ENCODE assay signal across 8 mouse cellular contexts in the genomic region with DNA sequence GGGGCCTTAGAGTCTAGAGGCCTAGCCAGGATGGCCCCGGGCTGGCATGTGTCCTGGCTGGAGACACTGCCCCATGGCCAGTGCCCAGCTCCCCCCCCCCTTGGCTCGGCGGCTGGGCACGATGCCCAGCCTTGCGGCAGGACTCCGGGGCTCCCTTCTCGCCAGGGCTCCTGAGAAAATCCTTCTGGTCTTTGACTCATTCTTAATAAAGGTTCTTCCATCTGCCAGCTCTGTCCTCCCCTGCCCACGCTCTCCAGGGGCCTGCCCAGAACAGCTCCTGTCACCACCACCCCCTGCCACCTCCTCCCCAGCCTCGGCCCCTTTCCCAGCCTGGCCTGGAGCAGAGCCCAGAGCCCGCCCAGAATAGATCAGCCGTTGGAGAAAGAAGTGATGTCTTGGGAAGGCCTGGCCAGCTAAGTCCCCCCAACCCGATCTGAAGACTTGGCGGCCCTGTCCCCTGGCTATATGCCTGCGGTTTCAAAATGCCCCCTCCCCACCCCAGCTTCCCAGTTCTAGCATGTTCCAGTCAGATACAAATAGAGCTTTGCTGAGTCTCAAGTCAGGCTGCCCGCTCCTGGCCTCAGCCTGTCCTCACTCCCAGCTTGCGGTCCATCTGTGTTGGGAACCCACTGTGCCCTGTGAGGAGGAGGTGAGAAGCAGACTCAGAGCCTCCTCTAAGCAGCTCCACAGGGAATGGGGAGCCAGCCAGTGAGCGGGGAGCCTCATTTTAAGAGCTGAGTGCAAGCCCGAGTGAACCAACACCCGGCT.
DNase-seq lines count a peak whose midpoint lies in the region; ATAC-seq and TF ChIP-seq lines count a peak whose summit lies in the region.

No protein-coding gene starts in this region.

- peaks cover 41% of the 10 kb centered on the region for H3K4me1 ChIP-seq in embryonic facial prominence, embryonic 14.5 days (ENCODE audit: control insufficient read depth, insufficient read depth, low read length)
- H3K4me1 ChIP-seq in kidney, adult 2 months (ENCODE audit: control insufficient read depth, insufficient read depth, low read length): peaks cover 12% of the 10 kb centered on the region
- peaks cover 81% of the 10 kb centered on the region for H3K4me1 ChIP-seq in neural tube, embryonic 13.5 days (replicated peaks)
- peaks cover 14% of the 10 kb centered on the region for H3K4me1 ChIP-seq in thymus, adult 2 months (replicated peaks; ENCODE audit: control insufficient read depth, insufficient read depth, low read length)

- DNase-seq in adrenal gland, postnatal 4 days (ENCODE audit: low spot score in 2 of 2): peak; percentile 44 to 51
- peak; percentile 86 for DNase-seq in embryonic facial prominence, embryonic 14.5 days (ENCODE audit: low spot score)
- DNase-seq in heart, adult 8-10 months (ENCODE audit: low spot score): peak; percentile 79
- peak; percentile 77 for DNase-seq in kidney, adult 2 months
- DNase-seq in left cerebral cortex, postnatal 36 days (ENCODE audit: low spot score in 2 of 2): peak; percentile 92 to 96
- peak; percentile 59 to 86 for DNase-seq in urinary bladder, postnatal 36 days (ENCODE audit: low spot score in 2 of 2)
- no peak for DNase-seq in thymus, adult 2 months

- 49% methylated on average over 12 of the region's 19 CpGs for WGBS in embryonic facial prominence, embryonic 14.5 days
- 39% methylated on average over 19 of the region's 19 CpGs for WGBS in kidney, adult 2 months
- 35% methylated on average over 18 of the region's 19 CpGs for WGBS in neural tube, embryonic 13.5 days
- WGBS in thymus, adult 2 months: 71% methylated on average over 19 of the region's 19 CpGs

- no peak overlapping the region for H3K4me2 ChIP-seq in embryonic facial prominence, embryonic 14.5 days (ENCODE audit: low read depth, low read length)
- no peak overlapping the region for H3K4me2 ChIP-seq in neural tube, embryonic 13.5 days

- TF ChIP-seq CTCF in kidney, adult 2 months (conservative IDR thresholded peaks at IDR 0.05; ENCODE audit: insufficient read depth, insufficient read length, low read depth, low read length): no peak
- TF ChIP-seq CTCF in thymus, adult 2 months (IDR thresholded peaks at IDR 0.05; ENCODE audit: borderline replicate concordance, control insufficient read depth, extremely low read depth, insufficient read depth, low read length, poor library complexity): no peak

- intact Hi-C loops in left cerebral cortex, postnatal 36 days (cut with DNase I): loop anchor here (1.0 to 5.0 kb wide), 2 partner anchors 30 to 35 kb away; no protein-coding TSS in a partner anchor

- H3K4me3 ChIP-seq in embryonic facial prominence, embryonic 14.5 days (ENCODE audit: low read depth, low read length): no peak overlapping the region
- H3K4me3 ChIP-seq in kidney, adult 2 months (ENCODE audit: insufficient read depth, low read depth, low read length): no peak overlapping the region
- no peak overlapping the region for H3K4me3 ChIP-seq in neural tube, embryonic 13.5 days
- no peak overlapping the region for H3K4me3 ChIP-seq in thymus, adult 2 months (ENCODE audit: control insufficient read depth, insufficient read depth, low read length)

- H3K27ac ChIP-seq in embryonic facial prominence, embryonic 14.5 days (replicated peaks; ENCODE audit: low read depth, low read length): peak overlapping the region; percentile 62
- no peak overlapping the region for H3K27ac ChIP-seq in kidney, adult 2 months (ENCODE audit: insufficient read depth, low read depth, low read length)
- peak overlapping the region; percentile 89 for H3K27ac ChIP-seq in neural tube, embryonic 13.5 days (replicated peaks)
- no peak overlapping the region for H3K27ac ChIP-seq in thymus, adult 2 months (ENCODE audit: control insufficient read depth, insufficient read depth, low read length)

- no peak for TF ChIP-seq POLR2A in kidney, adult 2 months (IDR thresholded peaks at IDR 0.05; ENCODE audit: low read depth, low read length)
- no peak for TF ChIP-seq POLR2A in thymus, adult 2 months (IDR thresholded peaks at IDR 0.05; ENCODE audit: control insufficient read depth, extremely low read depth, insufficient read depth, low read length, poor library complexity)

- H3K36me3 ChIP-seq in embryonic facial prominence, embryonic 14.5 days (ENCODE audit: control insufficient read depth, insufficient read depth, low read length): no peaks in the 10 kb centered on the region
- H3K36me3 ChIP-seq in kidney, adult 2 months (ENCODE audit: control insufficient read depth, insufficient read depth, low read length): no peaks in the 10 kb centered on the region
- no peaks in the 10 kb centered on the region for H3K36me3 ChIP-seq in neural tube, embryonic 13.5 days
- H3K36me3 ChIP-seq in thymus, adult 2 months (ENCODE audit: control insufficient read depth, insufficient read depth, low read length): no peaks in the 10 kb centered on the region

- no peaks in the 10 kb centered on the region for H3K27me3 ChIP-seq in embryonic facial prominence, embryonic 14.5 days (replicated peaks; ENCODE audit: control insufficient read depth, insufficient read depth, low read length)
- no peaks in the 10 kb centered on the region for H3K27me3 ChIP-seq in kidney, adult 2 months (replicated peaks; ENCODE audit: control insufficient read depth, insufficient read depth, low read length)
- no peaks in the 10 kb centered on the region for H3K27me3 ChIP-seq in neural tube, embryonic 13.5 days
- H3K27me3 ChIP-seq in thymus, adult 2 months (ENCODE audit: control insufficient read depth, insufficient read depth, low read length): no peaks in the 10 kb centered on the region

- ATAC-seq in embryonic facial prominence, embryonic 14.5 days (ENCODE audit: low read depth): peak; percentile 74
- ATAC-seq in neural tube, embryonic 13.5 days (ENCODE audit: low read depth): peak; percentile 82

- H3K9ac ChIP-seq in embryonic facial prominence, embryonic 14.5 days (ENCODE audit: low read depth, low read length): 0 out of 2 replicates have a peak overlapping the region, but pooled peaks have one; percentile 28
- peak overlapping the region; percentile 18 for H3K9ac ChIP-seq in neural tube, embryonic 13.5 days

- no peaks in the 10 kb centered on the region for H3K9me3 ChIP-seq in embryonic facial prominence, embryonic 14.5 days (ENCODE audit: control insufficient read depth, low read length)
- H3K9me3 ChIP-seq in neural tube, embryonic 13.5 days: peaks cover 4% of the 10 kb centered on the region; the same call in 1 of the 2 replicates

Comparison
In these comparisons a context has a peak if more than half of its experiments do, and no peak if none do; other contexts are left out.
1. H3K27ac ChIP-seq: peak in embryonic facial prominence, embryonic 14.5 days (single experiment) and neural tube, embryonic 13.5 days (single experiment); none in kidney, adult 2 months (single experiment) and thymus, adult 2 months (single experiment).